Mouse (Mus musculus) C2C12 (cell line): ENCODE results near the gene Slmap.

Experiments used
- CEBPB ChIP-seq: IDR thresholded peaks from one replicate; pipeline ENCODE4 v1.6.1; 2011; ENCODE audit warnings: low read depth, mild to moderate bottlenecking, control low read depth, moderate library complexity
- CTCF ChIP-seq: IDR thresholded peaks from one replicate; pipeline ENCODE4 v1.5.1; 2011; ENCODE audit not compliant: control insufficient read depth, insufficient read depth, insufficient read length

DNA sequence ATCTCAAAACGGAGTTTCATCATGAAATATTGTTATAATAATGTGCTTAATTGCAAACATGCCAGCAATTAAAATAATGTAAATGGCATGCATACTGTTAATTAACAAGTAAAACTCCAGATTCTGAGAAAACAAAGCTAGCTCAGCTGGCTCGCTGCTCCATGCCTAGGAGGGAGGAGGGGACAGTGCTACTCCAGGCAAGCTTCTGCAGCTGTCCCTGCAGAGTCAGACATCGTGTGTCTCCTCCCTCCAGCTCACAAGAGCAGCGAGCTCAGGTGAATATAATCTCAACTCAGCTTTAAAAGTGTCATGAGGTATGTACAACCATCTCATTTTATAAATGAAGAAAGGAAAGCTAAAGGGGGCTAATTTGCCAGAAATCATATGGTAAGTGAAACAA is 86.2 kb downstream of the Slmap start:
- TF ChIP-seq CTCF = no peak
- TF ChIP-seq CEBPB = no peak
